Mouse (Mus musculus): ENCODE measurements around the gene Pus7. TPM values are rescaled to one million over a fixed set of nuclear protein-coding genes. Genes with fewer than 3 reads are reported as not detected.

The Pus7 gene
- total RNA-seq (2021) = 10 to 100 TPM; 16.3 to 17.3 TPM
- long read RNA-seq, transcript Pus7-206 (17 exons, 3,266 nt) = major isoform, 6 of 20 reads
- long read RNA-seq, transcript Pus7-201 (16 exons, 3,407 nt) = minor isoform, 5 of 20 reads
- long read RNA-seq, partial matches to known transcripts = 2 of 20 reads
- long read RNA-seq, other reads (novel, unspliced or antisense) = 7 of 20 reads

GRCm38 (mm10) chr5:23782931-23783877 is at the start of gene Pus7:
Gene Pus7, minus strand, starts transcription at chr5:23783711.
- peak; percentile 77 to 86 for DNase-seq (ENCODE audit: low spot score in 2 of 2)

GRCm38 (mm10) chr5:23830897-23831752 is 47.6 kb upstream of the Pus7 start:
- DNase-seq (ENCODE audit: low spot score in 2 of 2) = peak; percentile 10 to 30

GRCm38 (mm10) chr5:23826321-23827004 is 43.0 kb upstream of the Pus7 start:
- DNase-seq (ENCODE audit: low spot score in 2 of 2) = peak; percentile 13 to 50

DNA sequence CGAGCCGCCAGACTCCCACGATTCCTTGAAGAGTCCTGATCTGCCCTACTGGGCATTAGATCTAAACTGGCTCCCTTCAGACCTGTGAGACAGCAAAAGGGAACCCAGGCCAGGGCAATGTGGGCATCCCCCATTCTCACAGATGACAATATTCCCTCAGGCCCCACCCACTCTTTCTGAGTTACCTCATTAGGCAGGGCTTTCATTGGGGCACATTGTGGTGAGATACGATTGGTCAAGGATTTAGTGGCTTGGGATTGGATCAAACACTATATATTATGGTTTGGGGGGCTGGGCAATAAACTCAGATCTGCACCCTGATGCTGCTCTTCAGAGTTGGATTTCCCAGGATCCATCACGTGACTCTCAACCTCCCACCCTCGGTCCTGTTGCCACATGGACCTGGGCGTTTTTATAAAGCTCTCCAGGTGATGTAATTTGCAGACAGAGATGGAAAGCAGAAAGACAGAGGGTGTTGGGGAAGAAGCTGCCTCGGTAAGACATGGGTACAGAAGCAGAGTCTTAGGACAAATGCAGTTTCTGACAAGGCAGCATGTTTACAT is 40.7 kb upstream of the Pus7 start:
- DNase-seq (ENCODE audit: low spot score in 2 of 2) = no peak

DNA sequence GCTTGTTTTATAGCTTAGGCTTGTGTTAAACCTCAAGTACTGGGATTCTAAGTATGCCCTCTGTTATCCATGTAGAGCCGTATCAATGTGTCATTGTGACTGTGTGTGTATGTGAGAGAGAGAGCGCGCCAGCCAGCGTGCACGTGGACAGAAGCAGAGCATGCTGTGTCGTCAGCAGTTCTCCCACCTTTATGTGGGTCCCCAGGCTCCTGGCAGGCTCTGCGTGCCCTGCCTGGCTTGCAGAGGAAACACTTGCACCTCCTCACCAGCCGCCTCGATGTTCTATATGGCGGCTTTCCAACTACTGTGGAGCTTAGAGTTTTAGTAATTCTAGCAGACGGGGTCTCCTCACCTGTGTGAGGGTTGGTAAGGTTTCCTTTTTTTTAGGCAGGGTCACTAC is 38.8 kb upstream of the Pus7 start:
- no peak for DNase-seq (ENCODE audit: low spot score in 2 of 2)

GRCm38 (mm10) chr5:23816681-23817080 is 33.2 kb upstream of the Pus7 start:
- peak in 1 of 2 experiments; percentile 19 for DNase-seq (ENCODE audit: low spot score in 2 of 2)

- no peak for DNase-seq (ENCODE audit: low spot score in 2 of 2)
Measured at GRCm38 (mm10) chr5:23814841-23815240, 31.3 kb upstream of the Pus7 start.

GRCm38 (mm10) chr5:23792726-23793125 is 9.2 kb upstream of the Pus7 start:
- DNase-seq (ENCODE audit: low spot score in 2 of 2) = no peak

DNA sequence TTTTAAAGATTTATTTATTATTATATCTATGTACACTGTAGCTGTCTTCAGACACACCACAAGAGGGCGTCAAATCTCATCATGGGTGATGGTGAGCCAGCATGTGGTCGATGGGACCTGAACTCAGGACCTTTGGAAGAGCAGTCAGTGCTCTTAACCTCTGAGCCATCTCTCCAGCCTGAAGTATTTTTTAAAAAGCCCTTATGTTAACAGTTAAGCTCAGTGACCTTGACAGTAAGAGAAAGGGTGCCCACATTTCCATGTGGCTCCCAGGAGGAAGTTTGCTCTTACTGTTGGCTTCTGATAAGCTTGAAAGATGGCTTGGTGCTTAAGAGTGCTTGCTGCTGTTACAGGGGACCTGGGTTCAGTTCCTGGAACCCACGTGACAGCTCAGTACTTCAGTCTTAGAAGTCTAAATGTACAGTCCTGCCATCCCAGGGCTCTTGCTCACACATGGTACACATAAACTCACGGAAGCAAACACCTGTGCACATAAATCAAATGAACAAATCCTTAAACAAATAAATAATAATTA is 5.6 kb upstream of the Pus7 start:
- DNase-seq (ENCODE audit: low spot score in 2 of 2) = no peak

DNA sequence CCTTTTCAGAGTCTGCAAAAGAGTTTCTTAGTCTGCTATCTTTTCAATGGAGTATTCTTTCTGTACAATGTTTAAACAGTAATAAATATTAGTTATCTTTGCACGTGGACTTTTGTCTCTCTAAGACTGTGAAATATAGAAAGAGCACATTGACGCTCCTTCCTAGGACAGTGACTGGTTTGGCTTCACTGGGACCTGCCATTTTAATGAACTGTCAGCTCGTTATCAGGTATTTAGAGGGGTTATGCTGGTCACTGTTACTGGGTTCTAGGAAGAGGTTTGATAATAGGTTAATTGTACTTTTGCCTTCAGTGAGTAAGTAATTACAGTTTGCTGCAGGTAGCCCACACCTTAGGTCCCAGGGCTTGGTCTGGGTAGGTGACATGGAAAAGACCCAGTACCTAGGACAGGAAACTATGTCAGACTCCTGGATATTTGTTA is 4.9 kb upstream of the Pus7 start:
- no peak for DNase-seq (ENCODE audit: low spot score in 2 of 2)

DNA sequence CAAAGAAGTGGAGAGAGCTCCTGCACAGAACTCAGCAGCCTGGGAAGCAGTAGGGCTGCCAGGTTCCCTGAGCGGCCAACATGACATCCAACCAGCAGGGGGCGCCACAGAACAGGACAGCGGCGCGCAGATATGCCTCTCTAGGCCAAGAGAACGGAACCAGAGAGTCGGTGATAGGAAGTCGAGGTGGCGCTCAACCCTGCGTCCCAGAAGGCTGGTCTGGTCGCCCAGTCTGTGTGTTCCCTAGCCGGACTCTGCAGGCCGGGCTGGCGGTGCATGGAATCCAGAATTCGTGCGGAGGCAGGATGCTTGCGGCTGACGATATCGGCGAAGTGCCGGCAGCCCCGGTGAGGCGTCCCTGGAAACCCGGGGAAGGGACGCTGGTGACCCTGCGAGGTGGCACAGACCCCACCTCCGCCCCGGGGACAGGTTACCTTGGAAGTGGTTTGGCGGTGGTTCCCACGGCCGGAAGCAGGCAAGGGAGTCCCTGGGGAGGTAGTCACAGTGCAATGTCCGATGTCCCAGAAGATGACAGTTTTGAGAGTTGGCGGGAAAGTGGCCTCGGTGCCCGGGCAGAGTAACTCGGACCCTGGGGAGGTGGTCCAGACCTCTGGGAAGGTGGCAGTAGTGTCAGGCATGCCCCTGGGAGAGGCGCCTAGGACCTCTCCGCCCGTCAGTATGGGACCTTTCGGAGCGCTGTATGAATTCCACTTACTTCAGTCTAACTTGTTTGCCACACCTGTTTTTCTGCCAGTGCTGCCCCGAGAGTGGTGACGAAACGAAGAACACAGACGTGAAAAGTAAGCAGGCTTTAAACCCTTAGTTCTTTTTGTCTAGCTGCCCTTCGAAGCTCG is 4.3 kb upstream of the Pus7 start, which contains the start of gene Rint1:
Rint1 (plus strand) TSS at position 176 of the 854 bp plus-strand sequence.
- peak; percentile 89 to 98 for DNase-seq (ENCODE audit: low spot score in 2 of 2)

- no peak for DNase-seq (ENCODE audit: low spot score in 2 of 2)
Measured at GRCm38 (mm10) chr5:23782051-23782810, 1.3 kb downstream of the Pus7 start.

- no peak for DNase-seq (ENCODE audit: low spot score in 2 of 2)
Measured at GRCm38 (mm10) chr5:23781172-23781571, 2.3 kb downstream of the Pus7 start.

DNA sequence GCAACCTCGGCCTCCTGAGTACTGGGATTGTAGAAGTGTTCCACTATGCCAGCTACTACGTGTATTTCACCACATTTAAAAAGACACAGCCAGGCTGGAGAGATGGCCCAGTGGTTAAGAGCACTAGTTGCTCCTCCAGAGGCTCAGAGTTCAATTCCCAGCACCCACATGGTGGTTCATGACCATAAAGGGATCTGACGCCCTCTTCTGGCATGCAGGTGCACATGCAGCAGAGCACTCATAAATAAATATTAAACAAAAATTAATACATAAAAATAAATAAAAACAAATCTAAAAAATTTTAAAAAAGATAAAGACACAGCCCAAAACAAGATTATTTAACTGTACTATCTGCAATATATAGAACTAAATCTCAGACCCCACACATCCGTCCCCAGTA is 3.0 kb downstream of the Pus7 start:
- no peak for DNase-seq (ENCODE audit: low spot score in 2 of 2)

DNA sequence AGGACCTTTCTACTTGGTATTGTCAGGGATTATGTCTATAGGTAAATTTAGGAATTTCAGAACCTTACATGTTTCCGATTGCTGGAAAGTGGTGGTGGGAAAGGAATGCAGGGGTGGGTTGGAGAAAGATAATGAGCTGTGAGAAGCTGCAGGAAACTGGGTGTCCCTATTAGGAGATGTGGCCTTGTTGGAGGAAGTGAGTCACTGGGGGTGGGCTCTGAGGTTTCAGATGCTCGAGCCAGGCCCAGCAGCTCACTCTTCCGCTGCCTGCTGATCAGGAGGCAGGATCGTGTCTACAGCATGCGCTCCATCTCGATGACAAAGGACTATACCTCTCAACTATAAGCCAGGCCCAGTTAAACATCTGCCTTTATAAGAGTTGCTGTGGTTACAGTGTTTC is 9.3 kb downstream of the Pus7 start:
- no peak for DNase-seq (ENCODE audit: low spot score in 2 of 2)

- no peak for DNase-seq (ENCODE audit: low spot score in 2 of 2)
Measured at GRCm38 (mm10) chr5:23771105-23771504, 12.4 kb downstream of the Pus7 start.

GRCm38 (mm10) chr5:23764557-23764956 is 19.0 kb downstream of the Pus7 start:
- DNase-seq (ENCODE audit: low spot score in 2 of 2) = peak; percentile 8 to 43

DNA sequence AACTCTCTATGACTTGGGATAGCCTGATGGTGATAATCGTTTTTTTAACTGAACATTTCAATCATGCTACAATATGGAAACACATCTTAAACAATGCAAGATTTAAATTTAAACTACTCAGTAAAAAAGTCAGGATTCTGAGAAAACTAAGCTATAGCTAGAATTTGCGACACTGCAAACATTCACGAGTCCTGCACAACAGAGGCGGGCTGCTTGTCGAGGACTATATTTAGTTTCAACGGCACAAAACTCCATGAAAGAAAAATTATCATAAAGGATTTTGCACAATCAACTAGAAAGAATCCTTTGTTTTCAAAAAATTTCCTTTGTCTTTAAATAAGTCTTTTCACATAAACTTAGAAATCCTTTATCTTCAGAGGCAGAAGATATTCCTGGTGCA is 21.0 kb downstream of the Pus7 start:
- DNase-seq (ENCODE audit: low spot score in 2 of 2) = no peak

Measured in layer of hippocampus, adult 18-20 months (tissue).